Mouse (Mus musculus): ENCODE measurements around the gene Banp.

DNA sequence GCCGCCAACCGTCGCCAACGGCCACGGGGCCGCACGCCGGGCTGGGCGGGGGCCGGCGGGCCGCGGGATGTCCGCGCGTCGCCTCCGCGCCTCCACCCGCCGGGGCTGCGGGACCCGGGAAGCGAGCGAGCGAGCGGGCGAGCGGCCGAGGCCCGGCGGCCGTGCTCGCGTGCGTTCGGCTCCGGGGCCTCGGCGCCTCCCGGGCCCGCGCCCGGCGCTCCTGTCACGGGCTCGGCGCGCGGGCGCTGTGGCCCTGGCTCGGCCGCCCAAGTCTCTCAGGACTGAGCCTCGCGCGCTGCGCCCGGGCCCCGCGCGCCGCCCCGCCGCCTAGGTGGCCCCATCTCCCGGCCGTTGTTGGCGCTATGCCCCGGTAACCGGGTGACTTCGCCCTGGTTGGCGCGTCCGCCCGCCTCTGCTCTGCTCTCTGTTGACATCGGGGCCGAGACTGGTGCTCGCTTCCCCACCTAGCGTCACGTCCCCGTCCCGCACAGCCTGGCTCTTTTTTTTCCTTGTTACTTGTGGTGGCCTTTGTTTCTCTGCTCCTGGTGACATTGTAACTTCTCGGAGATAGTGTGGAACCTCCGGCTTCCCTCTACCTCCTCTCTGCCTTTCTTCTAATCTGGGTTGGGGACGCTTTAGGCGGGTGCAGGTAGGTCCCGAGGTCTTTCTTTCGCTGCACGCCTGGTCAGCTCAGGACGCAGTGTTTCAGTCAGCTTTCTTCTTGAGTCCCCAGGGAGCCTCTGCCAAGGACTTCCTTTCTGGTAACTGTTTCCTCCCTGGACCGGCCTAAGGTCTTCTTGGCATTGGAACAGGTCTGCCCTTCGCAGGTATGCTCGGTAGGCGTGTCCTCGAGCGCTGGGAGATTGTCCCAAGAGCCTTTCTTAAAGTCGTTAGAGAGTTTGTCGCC, 1.5 kb downstream of the Banp start:
- TF ChIP-seq CTCF (IDR thresholded peaks at IDR 0.05; ENCODE audit: extremely low read depth, insufficient read depth, insufficient read length, insufficient replicate concordance) = no peak
- no peak for TF ChIP-seq POLR2A (IDR thresholded peaks at IDR 0.05; ENCODE audit: low read depth, low read length)
